8 mouse cellular contexts compared by ENCODE assay signal in the genomic region with DNA sequence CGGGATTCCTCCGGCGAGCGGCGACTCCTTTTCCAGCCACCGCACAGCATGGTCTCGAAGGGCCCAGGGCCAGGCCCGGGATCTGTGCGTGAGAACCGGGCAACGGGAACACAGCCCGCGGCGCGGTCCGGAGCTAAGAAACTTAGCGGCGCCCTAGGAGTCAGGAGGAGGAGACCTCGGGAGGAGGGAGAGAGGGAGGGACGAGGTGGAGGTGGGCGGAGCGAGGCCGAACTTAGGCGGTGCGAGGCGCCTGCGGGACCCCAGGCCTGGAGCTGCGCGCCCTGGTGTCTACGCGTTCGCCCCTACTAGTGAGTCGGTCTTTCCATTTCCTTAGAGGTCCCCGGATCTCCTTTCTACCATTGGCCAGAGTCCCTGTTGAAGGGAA. TPM values are rescaled to one million over a fixed set of nuclear protein-coding genes. Genes with fewer than 3 reads are reported as not detected.
DNase-seq lines count a peak whose midpoint lies in the region; ATAC-seq and TF ChIP-seq lines count a peak whose summit lies in the region.

A gene (minus strand): TSS at position 178 of the 385 bp plus-strand sequence.
A gene (plus strand): TSS at position 202 of the 385 bp plus-strand sequence.

- H3K4me3 ChIP-seq in embryonic facial prominence, embryonic 13.5 days, result peak within 1 kb of the TSS; percentile 55
- H3K4me3 ChIP-seq in heart, adult 2 months, result peak within 1 kb of the TSS; percentile 72
- H3K4me3 ChIP-seq in kidney, adult 2 months (ENCODE audit: insufficient read depth, low read depth, low read length), result peak within 1 kb of the TSS; percentile 50
- peak within 1 kb of the TSS; percentile 68 for H3K4me3 ChIP-seq in limb, embryonic 15.5 days
- H3K4me3 ChIP-seq in midbrain, embryonic 15.5 days, result peak within 1 kb of the TSS; percentile 46

- H3K27me3 ChIP-seq in embryonic facial prominence, embryonic 13.5 days, result peaks cover 69% of the 10 kb centered on the region
- H3K27me3 ChIP-seq in heart, adult 2 months (ENCODE audit: control insufficient read depth, insufficient read depth, low read length), result no peaks in the 10 kb centered on the region
- no peaks in the 10 kb centered on the region for H3K27me3 ChIP-seq in kidney, adult 2 months (replicated peaks; ENCODE audit: control insufficient read depth, insufficient read depth, low read length)
- H3K27me3 ChIP-seq in limb, embryonic 15.5 days, result peaks cover 13% of the 10 kb centered on the region; the same call in 1 of the 2 replicates
- peaks cover 32% of the 10 kb centered on the region for H3K27me3 ChIP-seq in midbrain, embryonic 15.5 days (replicated peaks)

- ATAC-seq in embryonic facial prominence, embryonic 13.5 days (ENCODE audit: insufficient number of reproducible peaks, insufficient read depth, low FRiP score, low TSS enrichment, low read depth), result no peak
- ATAC-seq in limb, embryonic 15.5 days (ENCODE audit: insufficient number of reproducible peaks, low FRiP score, low TSS enrichment, low read depth), result peak; percentile 41
- peak; percentile 40; the same call in 1 of the 2 replicates for ATAC-seq in midbrain, embryonic 15.5 days (replicated peaks)

- peak; percentile 88 for DNase-seq in 3134 (ENCODE audit: extremely low read depth, insufficient read length, low spot score)
- DNase-seq in adrenal gland, postnatal 14 days, result peak; percentile 88
- DNase-seq in heart, adult 2 months, result peak; percentile 91 to 93
- DNase-seq in kidney, adult 2 months, result peak; percentile 92
- DNase-seq in spleen, postnatal 14 days (ENCODE audit: low spot score in 2 of 2), result peak; percentile 38 to 46

- 0 out of 2 replicates have a peak, but pooled peaks have one; percentile 10 for TF ChIP-seq CTCF in heart, adult 2 months (IDR thresholded peaks at IDR 0.05)
- no peak for TF ChIP-seq CTCF in kidney, adult 2 months (conservative IDR thresholded peaks at IDR 0.05; ENCODE audit: insufficient read depth, insufficient read length, low read depth, low read length)

- H3K27ac ChIP-seq in embryonic facial prominence, embryonic 13.5 days, result no peak within 1 kb of the TSS
- H3K27ac ChIP-seq in heart, adult 2 months, result peak within 1 kb of the TSS; percentile 88
- H3K27ac ChIP-seq in kidney, adult 2 months (ENCODE audit: insufficient read depth, low read depth, low read length), result peak within 1 kb of the TSS; percentile 76
- H3K27ac ChIP-seq in limb, embryonic 15.5 days, result peak within 1 kb of the TSS; percentile 57
- no peak within 1 kb of the TSS for H3K27ac ChIP-seq in midbrain, embryonic 15.5 days

- H3K9me3 ChIP-seq in embryonic facial prominence, embryonic 13.5 days, result no peaks in the 10 kb centered on the region
- no peaks in the 10 kb centered on the region for H3K9me3 ChIP-seq in limb, embryonic 15.5 days
- H3K9me3 ChIP-seq in midbrain, embryonic 15.5 days, result no peaks in the 10 kb centered on the region

- 0 out of 2 replicates have a peak, but pooled peaks have one; percentile 10 for TF ChIP-seq EP300 in heart, adult 2 months (IDR thresholded peaks at IDR 0.05; ENCODE audit: insufficient read depth, low read depth, low read length)

- H3K79me2 ChIP-seq in heart, adult 2 months (replicated peaks; ENCODE audit: control insufficient read depth, insufficient read depth, low read length), result no peaks in the 10 kb centered on the region

- TF ChIP-seq POLR2A in heart, adult 2 months (IDR thresholded peaks at IDR 0.05; ENCODE audit: insufficient read depth, low read depth, low read length), result peak; percentile 97
- peak; percentile 76 for TF ChIP-seq POLR2A in kidney, adult 2 months (IDR thresholded peaks at IDR 0.05; ENCODE audit: low read depth, low read length)

- H3K4me2 ChIP-seq in embryonic facial prominence, embryonic 13.5 days, result peak within 1 kb of the TSS; percentile 73
- H3K4me2 ChIP-seq in limb, embryonic 15.5 days, result peak within 1 kb of the TSS; percentile 92
- peak within 1 kb of the TSS; percentile 73 for H3K4me2 ChIP-seq in midbrain, embryonic 15.5 days

- H3K4me1 ChIP-seq in embryonic facial prominence, embryonic 13.5 days, result peaks cover 45% of the 10 kb centered on the region
- peaks cover 22% of the 10 kb centered on the region for H3K4me1 ChIP-seq in heart, adult 2 months (ENCODE audit: control insufficient read depth, insufficient read depth, low read length)
- peaks cover 16% of the 10 kb centered on the region for H3K4me1 ChIP-seq in kidney, adult 2 months (ENCODE audit: control insufficient read depth, insufficient read depth, low read length)
- peaks cover 49% of the 10 kb centered on the region for H3K4me1 ChIP-seq in limb, embryonic 15.5 days
- peaks cover 22% of the 10 kb centered on the region for H3K4me1 ChIP-seq in midbrain, embryonic 15.5 days

- under 1% methylated on average over 34 of the region's 34 CpGs for WGBS in embryonic facial prominence, embryonic 13.5 days
- under 1% methylated on average over 34 of the region's 34 CpGs for WGBS in heart, adult 2 months
- 1% methylated on average over 34 of the region's 34 CpGs for WGBS in kidney, adult 2 months
- under 1% methylated on average over 34 of the region's 34 CpGs for WGBS in limb, embryonic 15.5 days
- under 1% methylated on average over 33 of the region's 34 CpGs for WGBS in midbrain, embryonic 15.5 days

- intact Hi-C loops in heart, adult 2 months (cut with DNase I), result no loop called here

- no peaks in the 10 kb centered on the region for H3K36me3 ChIP-seq in embryonic facial prominence, embryonic 13.5 days
- no peaks in the 10 kb centered on the region for H3K36me3 ChIP-seq in heart, adult 2 months (ENCODE audit: control insufficient read depth, insufficient read depth, low read length)
- H3K36me3 ChIP-seq in kidney, adult 2 months (ENCODE audit: control insufficient read depth, insufficient read depth, low read length), result no peaks in the 10 kb centered on the region; the same call in 1 of the 2 replicates
- 0 out of 2 replicates have a peak, but pooled peaks cover 3% of the 10 kb centered on the region for H3K36me3 ChIP-seq in limb, embryonic 15.5 days
- no peaks in the 10 kb centered on the region for H3K36me3 ChIP-seq in midbrain, embryonic 15.5 days (replicated peaks)

- H3K9ac ChIP-seq in embryonic facial prominence, embryonic 13.5 days, result peak within 1 kb of the TSS; percentile 71
- H3K9ac ChIP-seq in heart, adult 2 months (ENCODE audit: low read depth, low read length), result peak within 1 kb of the TSS; percentile 89
- H3K9ac ChIP-seq in limb, embryonic 15.5 days, result peak within 1 kb of the TSS; percentile 63
- H3K9ac ChIP-seq in midbrain, embryonic 15.5 days, result peak within 1 kb of the TSS; percentile 32

RNA-seq across cellular contexts. Expression of the first gene that starts in this region (rescaled TPM):
- 9.3 and 11.2 TPM in 2 replicates for total RNA-seq in adrenal gland, postnatal 14 days (2021)
- 5.3 and 7.2 TPM in 2 replicates for polyA plus RNA-seq in embryonic facial prominence, embryonic 13.5 days (2015; fragmentation: Nextera tagmentation; extraction: Ambion mirVana)
- 10 to 100 TPM; 13.7 to 14.0 TPM for total RNA-seq in heart, adult 2 months (2021)
- 20.6 and 22.3 TPM in 2 replicates for polyA plus RNA-seq in heart, adult 2 months (2012; rRNA removed)
- 14.9 and 18.1 TPM in 2 replicates for polyA plus RNA-seq in kidney, adult 2 months (2012; rRNA removed)
- 6.5 and 7.6 TPM in 2 replicates for polyA plus RNA-seq in limb, embryonic 15.5 days (2015; fragmentation: Nextera tagmentation; extraction: Ambion mirVana)
- 3.0 and 3.8 TPM in 2 replicates for polyA plus RNA-seq in midbrain, embryonic 15.5 days (2015; fragmentation: Nextera tagmentation; extraction: Ambion mirVana)

RNA-seq across cellular contexts. Expression of the second gene that starts in this region (rescaled TPM):
- total RNA-seq in adrenal gland, postnatal 14 days (2021), result 77.8 and 84.9 TPM in 2 replicates
- polyA plus RNA-seq in embryonic facial prominence, embryonic 13.5 days (2015; fragmentation: Nextera tagmentation; extraction: Ambion mirVana), result 16.6 and 17.4 TPM in 2 replicates
- 10 to 100 TPM; 27.8 to 38.1 TPM for total RNA-seq in heart, adult 2 months (2021)
- polyA plus RNA-seq in heart, adult 2 months (2012; rRNA removed), result 27.5 and 27.8 TPM in 2 replicates
- 119 and 130 TPM in 2 replicates for polyA plus RNA-seq in kidney, adult 2 months (2012; rRNA removed)
- 27.8 and 34.6 TPM in 2 replicates for polyA plus RNA-seq in limb, embryonic 15.5 days (2015; fragmentation: Nextera tagmentation; extraction: Ambion mirVana)
- polyA plus RNA-seq in midbrain, embryonic 15.5 days (2015; fragmentation: Nextera tagmentation; extraction: Ambion mirVana), result 9.7 and 11.1 TPM in 2 replicates

Comparison
In these comparisons a context has a peak if more than half of its experiments do, and no peak if none do; other contexts are left out.
1. DNase-seq: peak in every context shown above with its lines; median percentile 92 in heart, adult 2 months; 92 in kidney, adult 2 months; 88 in 3134; 88 in adrenal gland, postnatal 14 days; 42 in spleen, postnatal 14 days.
2. H3K27ac ChIP-seq: peak in heart, adult 2 months (single experiment), kidney, adult 2 months (single experiment) and limb, embryonic 15.5 days (single experiment); none in embryonic facial prominence, embryonic 13.5 days (single experiment) and midbrain, embryonic 15.5 days (single experiment).
3. H3K9ac ChIP-seq: peak in every context shown above with its lines; median percentile 89 in heart, adult 2 months; 71 in embryonic facial prominence, embryonic 13.5 days; 63 in limb, embryonic 15.5 days; 32 in midbrain, embryonic 15.5 days.
4. Peak in every context shown above with its lines, with median percentiles within 50 percentile points of each other: H3K4me2 ChIP-seq and H3K4me3 ChIP-seq.